Mouse (Mus musculus): Measurements from ENCODE around the gene Sav1. TPM values are rescaled to one million over a fixed set of nuclear protein-coding genes. Genes with fewer than 3 reads are reported as not detected.

Gene Sav1
- polyA plus RNA-seq, 1 experiment, result 48.8 TPM

DNA sequence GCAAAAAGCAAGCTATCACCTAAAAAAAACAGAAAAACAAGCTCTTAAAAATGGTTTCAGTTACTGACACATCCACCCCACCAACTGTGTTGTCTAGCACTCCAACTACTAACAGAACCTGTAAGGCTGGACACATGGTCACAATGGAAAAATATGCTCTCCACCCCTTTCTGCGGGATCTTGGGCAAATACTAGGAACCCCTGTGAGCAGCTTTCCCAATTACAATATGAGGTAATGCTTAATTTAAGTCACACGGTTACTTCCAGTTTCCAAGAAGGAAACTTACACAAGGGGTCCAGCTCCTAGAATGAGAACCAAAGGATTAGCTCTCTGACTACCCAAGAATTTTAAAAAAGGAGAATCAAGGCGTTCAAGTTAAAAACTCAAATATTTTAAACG is 1.3 kb downstream of the Sav1 start:
- Histone ChIP-seq H3K9me3 (replicated peaks; ENCODE audit: control insufficient read depth, insufficient read depth, low read length, poor library complexity, severe bottlenecking) (no peaks in the 10 kb centered on the region), H3K4me1 (ENCODE audit: control insufficient read depth, insufficient read depth, low read length) (no peaks in the 10 kb centered on the region), H3K36me3 (ENCODE audit: control insufficient read depth, insufficient read depth, low read length, poor library complexity, severe bottlenecking) (peaks cover 27% of the 10 kb centered on the region), H3K27me3 (ENCODE audit: control insufficient read depth, insufficient read depth, low read length, poor library complexity, severe bottlenecking) (no peaks in the 10 kb centered on the region), H3K9ac (ENCODE audit: low read depth, poor library complexity, severe bottlenecking) (peak overlapping the region; percentile 93), H3K27ac (ENCODE audit: insufficient read depth, low read length) (no peak overlapping the region), H3K4me3 (ENCODE audit: low read depth, low read length) (no peak overlapping the region)
- TF ChIP-seq CTCF (IDR thresholded peaks at IDR 0.05; ENCODE audit: low read depth, low read length), result no peak
- no peak for TF ChIP-seq EP300 (IDR thresholded peaks at IDR 0.05; ENCODE audit: insufficient read depth, low read depth, low read length)
- no peak for TF ChIP-seq POLR2A (IDR thresholded peaks at IDR 0.05; ENCODE audit: insufficient read depth, low read length)

DNA sequence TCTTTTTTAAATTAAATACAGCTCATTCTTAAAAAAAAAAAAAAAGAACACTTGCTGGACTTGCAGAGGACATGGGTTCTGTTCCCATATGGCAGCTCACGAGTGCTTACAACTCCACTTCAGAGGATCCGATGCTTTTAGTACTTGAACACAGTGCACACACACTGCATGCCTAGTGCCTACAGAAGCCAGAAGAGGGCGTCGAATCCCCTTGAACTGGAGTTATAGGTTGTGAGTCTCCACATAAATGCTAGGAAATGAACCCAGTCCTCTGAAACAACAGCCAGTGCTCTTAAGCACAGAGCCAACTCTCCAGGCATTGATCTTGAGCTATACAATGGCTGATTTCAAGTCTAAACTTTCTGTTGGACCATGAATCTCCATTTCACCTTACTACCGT is 3.9 kb downstream of the Sav1 start:
- H3K27ac ChIP-seq (ENCODE audit: insufficient read depth, low read length), result no peak overlapping the region
- peaks cover 28% of the 10 kb centered on the region for H3K36me3 ChIP-seq (ENCODE audit: control insufficient read depth, insufficient read depth, low read length, poor library complexity, severe bottlenecking)
- H3K9me3 ChIP-seq (replicated peaks; ENCODE audit: control insufficient read depth, insufficient read depth, low read length, poor library complexity, severe bottlenecking), result no peaks in the 10 kb centered on the region
- H3K4me3 ChIP-seq (ENCODE audit: low read depth, low read length), result no peak overlapping the region
- no peak overlapping the region for H3K9ac ChIP-seq (ENCODE audit: low read depth, poor library complexity, severe bottlenecking)
- no peak for TF ChIP-seq POLR2A (IDR thresholded peaks at IDR 0.05; ENCODE audit: insufficient read depth, low read length)
- peak; percentile 26 for TF ChIP-seq CTCF (IDR thresholded peaks at IDR 0.05; ENCODE audit: low read depth, low read length)
- H3K4me1 ChIP-seq (ENCODE audit: control insufficient read depth, insufficient read depth, low read length), result no peaks in the 10 kb centered on the region
- no peaks in the 10 kb centered on the region for H3K27me3 ChIP-seq (ENCODE audit: control insufficient read depth, insufficient read depth, low read length, poor library complexity, severe bottlenecking)

DNA sequence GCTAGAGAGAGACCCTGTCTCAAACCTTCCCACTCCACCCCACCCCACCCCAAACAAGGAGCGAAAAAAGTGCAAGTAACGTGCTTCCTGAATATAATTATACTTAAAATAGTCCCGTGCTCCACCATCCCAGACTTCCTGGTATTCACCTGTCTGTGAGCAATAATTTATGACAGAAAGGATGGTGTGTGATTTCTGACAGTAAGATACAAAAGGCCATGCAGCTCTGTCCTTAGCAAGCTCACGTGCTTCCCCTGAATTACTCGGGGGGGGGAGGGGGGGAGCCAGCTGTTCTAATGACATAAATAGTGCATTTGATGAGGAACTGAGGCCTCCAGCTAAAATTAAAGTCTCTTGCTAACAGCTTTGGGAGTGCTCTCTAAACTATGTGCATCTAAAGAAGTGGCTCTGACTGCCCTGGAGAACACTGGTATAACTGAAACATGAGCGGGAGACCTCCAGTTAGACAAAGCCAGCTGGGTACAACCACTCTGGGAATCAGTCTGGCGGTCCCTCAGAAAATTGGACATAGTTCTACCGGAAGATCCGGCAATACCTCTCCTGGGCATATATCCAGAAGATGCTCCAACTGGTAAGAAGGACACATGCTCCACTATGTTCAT is 9.3 kb downstream of the Sav1 start:
- H3K36me3 ChIP-seq (ENCODE audit: control insufficient read depth, insufficient read depth, low read length, poor library complexity, severe bottlenecking), result peaks cover 15% of the 10 kb centered on the region
- no peaks in the 10 kb centered on the region for H3K27me3 ChIP-seq (ENCODE audit: control insufficient read depth, insufficient read depth, low read length, poor library complexity, severe bottlenecking)
- H3K9ac ChIP-seq (ENCODE audit: low read depth, poor library complexity, severe bottlenecking), result no peak overlapping the region
- no peak overlapping the region for H3K4me3 ChIP-seq (ENCODE audit: low read depth, low read length)
- H3K9me3 ChIP-seq (replicated peaks; ENCODE audit: control insufficient read depth, insufficient read depth, low read length, poor library complexity, severe bottlenecking), result no peaks in the 10 kb centered on the region
- no peaks in the 10 kb centered on the region for H3K4me1 ChIP-seq (ENCODE audit: control insufficient read depth, insufficient read depth, low read length)
- no peak overlapping the region for H3K27ac ChIP-seq (ENCODE audit: insufficient read depth, low read length)
- TF ChIP-seq POLR2A (IDR thresholded peaks at IDR 0.05; ENCODE audit: insufficient read depth, low read length) (no peak), EP300 (IDR thresholded peaks at IDR 0.05; ENCODE audit: insufficient read depth, low read depth, low read length) (no peak), CTCF (IDR thresholded peaks at IDR 0.05; ENCODE audit: low read depth, low read length) (no peak)

DNA sequence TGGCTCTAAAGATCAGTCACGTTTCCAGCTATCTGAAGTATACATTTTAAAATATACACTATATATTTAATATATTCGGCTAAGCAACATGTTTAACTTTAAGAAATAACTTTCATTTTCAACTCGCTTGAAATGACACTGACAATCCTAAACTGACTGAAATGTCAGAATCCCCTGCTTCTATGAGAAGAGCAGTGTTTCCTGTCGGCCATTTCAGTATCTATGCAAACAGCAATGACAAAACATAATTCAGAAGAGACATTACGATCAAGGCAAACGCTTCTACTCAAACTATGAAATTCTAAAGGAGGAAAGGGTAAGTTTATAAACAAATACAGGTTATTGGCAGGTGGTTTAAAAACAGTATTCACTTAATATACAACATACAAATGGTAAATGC is 10.1 kb downstream of the Sav1 start:
- TF ChIP-seq CTCF (IDR thresholded peaks at IDR 0.05; ENCODE audit: low read depth, low read length), result no peak
- TF ChIP-seq EP300 (IDR thresholded peaks at IDR 0.05; ENCODE audit: insufficient read depth, low read depth, low read length), result no peak
- H3K36me3 ChIP-seq (ENCODE audit: control insufficient read depth, insufficient read depth, low read length, poor library complexity, severe bottlenecking), result peaks cover 10% of the 10 kb centered on the region

DNA sequence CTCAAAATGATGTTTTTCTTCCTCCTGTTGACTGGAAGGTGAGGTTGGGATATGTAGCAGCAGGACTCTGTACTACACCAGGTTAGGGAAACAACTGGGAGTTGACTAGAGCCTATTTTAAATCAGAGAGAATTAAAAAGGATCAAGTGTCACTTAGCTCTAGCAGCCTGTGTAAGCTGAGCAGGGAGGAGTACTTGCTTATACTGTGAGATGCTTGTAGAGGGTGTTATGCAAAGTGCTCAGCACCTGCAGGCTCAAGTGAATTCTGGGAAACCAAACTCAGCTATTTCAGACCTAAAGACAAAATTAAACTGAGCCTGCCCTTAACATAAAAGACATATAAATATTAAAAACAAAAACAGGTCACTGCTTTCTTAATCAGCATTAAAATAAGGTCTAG is 13.1 kb downstream of the Sav1 start:
- no peak overlapping the region for H3K4me3 ChIP-seq (ENCODE audit: low read depth, low read length)
- H3K4me1 ChIP-seq (ENCODE audit: control insufficient read depth, insufficient read depth, low read length), result peaks cover 2% of the 10 kb centered on the region
- peaks cover 14% of the 10 kb centered on the region for H3K36me3 ChIP-seq (ENCODE audit: control insufficient read depth, insufficient read depth, low read length, poor library complexity, severe bottlenecking)
- no peak overlapping the region for H3K9ac ChIP-seq (ENCODE audit: low read depth, poor library complexity, severe bottlenecking)
- H3K9me3 ChIP-seq (replicated peaks; ENCODE audit: control insufficient read depth, insufficient read depth, low read length, poor library complexity, severe bottlenecking), result no peaks in the 10 kb centered on the region
- H3K27me3 ChIP-seq (ENCODE audit: control insufficient read depth, insufficient read depth, low read length, poor library complexity, severe bottlenecking), result no peaks in the 10 kb centered on the region
- H3K27ac ChIP-seq (ENCODE audit: insufficient read depth, low read length), result no peak overlapping the region
- TF ChIP-seq EP300 (IDR thresholded peaks at IDR 0.05; ENCODE audit: insufficient read depth, low read depth, low read length) (no peak), POLR2A (IDR thresholded peaks at IDR 0.05; ENCODE audit: insufficient read depth, low read length) (no peak), CTCF (IDR thresholded peaks at IDR 0.05; ENCODE audit: low read depth, low read length) (no peak)

More for the DNA sequence above, 10.1 kb downstream of the Sav1 start:
- Histone ChIP-seq H3K4me1 (ENCODE audit: control insufficient read depth, insufficient read depth, low read length) (peaks cover 2% of the 10 kb centered on the region), H3K4me3 (ENCODE audit: low read depth, low read length) (no peak overlapping the region), H3K27ac (ENCODE audit: insufficient read depth, low read length) (no peak overlapping the region), H3K27me3 (ENCODE audit: control insufficient read depth, insufficient read depth, low read length, poor library complexity, severe bottlenecking) (no peaks in the 10 kb centered on the region), H3K9ac (ENCODE audit: low read depth, poor library complexity, severe bottlenecking) (no peak overlapping the region), H3K9me3 (replicated peaks; ENCODE audit: control insufficient read depth, insufficient read depth, low read length, poor library complexity, severe bottlenecking) (no peaks in the 10 kb centered on the region)

DNA sequence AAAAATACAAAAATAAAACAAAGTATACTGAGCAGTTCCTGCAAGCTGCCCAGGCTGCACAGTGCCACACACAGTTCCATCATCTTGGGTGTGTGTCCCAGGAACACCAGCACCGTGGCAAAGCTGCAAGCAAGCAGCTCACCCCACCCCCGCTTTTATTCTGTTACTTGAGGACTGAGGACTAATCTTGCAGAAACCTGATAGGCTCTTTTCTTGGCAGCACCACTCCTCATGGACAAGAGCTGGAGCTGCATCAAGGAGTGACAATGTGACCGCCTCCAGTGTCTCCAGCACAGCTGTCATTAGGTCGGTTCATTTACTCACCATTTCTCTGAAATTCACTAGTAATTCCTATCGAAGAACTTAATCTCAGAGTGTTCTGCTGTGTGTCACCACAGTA is 18.6 kb downstream of the Sav1 start:
- H3K9ac ChIP-seq (ENCODE audit: low read depth, poor library complexity, severe bottlenecking), result no peak overlapping the region
- H3K9me3 ChIP-seq (replicated peaks; ENCODE audit: control insufficient read depth, insufficient read depth, low read length, poor library complexity, severe bottlenecking), result no peaks in the 10 kb centered on the region
- H3K4me3 ChIP-seq (ENCODE audit: low read depth, low read length), result no peak overlapping the region
- peaks cover 24% of the 10 kb centered on the region for H3K36me3 ChIP-seq (ENCODE audit: control insufficient read depth, insufficient read depth, low read length, poor library complexity, severe bottlenecking)
- H3K27me3 ChIP-seq (ENCODE audit: control insufficient read depth, insufficient read depth, low read length, poor library complexity, severe bottlenecking), result no peaks in the 10 kb centered on the region
- no peak overlapping the region for H3K27ac ChIP-seq (ENCODE audit: insufficient read depth, low read length)
- H3K4me1 ChIP-seq (ENCODE audit: control insufficient read depth, insufficient read depth, low read length), result peaks cover 2% of the 10 kb centered on the region
- TF ChIP-seq POLR2A (IDR thresholded peaks at IDR 0.05; ENCODE audit: insufficient read depth, low read length) (no peak), EP300 (IDR thresholded peaks at IDR 0.05; ENCODE audit: insufficient read depth, low read depth, low read length) (no peak), CTCF (IDR thresholded peaks at IDR 0.05; ENCODE audit: low read depth, low read length) (no peak)
